Mouse (Mus musculus) CD8-positive naive resting alpha-beta T cell, adult 2 months (primary cell): Measurements from ENCODE around the gene Zfp36l3.
"Not testable (repeated sequence)": the region's sequence is repeated elsewhere in the genome, so short reads cannot be mapped to it uniquely, and the experiment has no call there.

Source experiments
- DNase-seq, 2 experiments: peaks; one replicate each; pipeline ENCODE4 v3.0.0; 2022; ENCODE audit warnings: low read depth in 2 of 2, low spot score in 2 of 2

Gene Zfp36l3

DNA sequence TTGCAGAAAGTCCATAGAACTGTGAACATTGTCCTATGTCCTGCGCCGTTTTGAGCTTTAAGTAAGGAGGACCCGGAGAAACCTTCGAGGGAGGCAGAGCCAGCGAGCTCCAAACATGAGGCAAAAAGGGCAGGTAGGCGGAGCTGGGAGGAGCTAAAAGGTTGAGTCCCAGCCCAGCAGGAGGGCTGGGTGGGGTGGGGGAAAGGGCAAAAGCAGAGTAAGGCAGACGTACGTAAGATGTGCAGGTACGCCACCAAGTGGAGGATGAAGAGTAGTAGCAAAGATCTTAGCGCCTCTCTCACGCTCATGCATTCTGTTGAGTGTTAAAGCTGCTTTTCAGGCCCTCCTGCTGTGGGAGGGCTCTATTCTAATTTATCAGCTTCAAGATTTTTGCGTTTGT lies at the start of gene Zfp36l3:
Gene Zfp36l3 (minus strand): TSS at position 119 of the 400 bp plus-strand sequence.
- no peak for DNase-seq

DNA sequence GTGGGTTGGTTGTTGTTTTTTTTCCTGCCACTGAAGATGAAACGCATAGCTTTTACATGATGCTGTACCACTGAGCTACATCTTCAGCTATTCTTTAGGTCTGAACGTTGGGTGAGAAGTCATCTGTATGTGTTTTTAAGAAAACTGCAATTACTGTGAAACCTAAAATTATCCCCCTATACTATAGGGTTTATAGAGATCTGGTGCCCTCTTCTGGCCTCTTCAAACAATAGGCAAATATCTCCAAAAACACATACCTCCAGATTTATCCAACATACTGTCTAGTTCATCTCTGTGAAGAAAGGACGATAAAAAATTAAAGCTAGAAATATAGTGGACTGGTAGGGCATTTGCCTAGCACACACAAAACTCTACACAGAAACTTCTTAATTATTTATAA lies 22.9 kb upstream of the Zfp36l3 start:
- no peak for DNase-seq

DNA sequence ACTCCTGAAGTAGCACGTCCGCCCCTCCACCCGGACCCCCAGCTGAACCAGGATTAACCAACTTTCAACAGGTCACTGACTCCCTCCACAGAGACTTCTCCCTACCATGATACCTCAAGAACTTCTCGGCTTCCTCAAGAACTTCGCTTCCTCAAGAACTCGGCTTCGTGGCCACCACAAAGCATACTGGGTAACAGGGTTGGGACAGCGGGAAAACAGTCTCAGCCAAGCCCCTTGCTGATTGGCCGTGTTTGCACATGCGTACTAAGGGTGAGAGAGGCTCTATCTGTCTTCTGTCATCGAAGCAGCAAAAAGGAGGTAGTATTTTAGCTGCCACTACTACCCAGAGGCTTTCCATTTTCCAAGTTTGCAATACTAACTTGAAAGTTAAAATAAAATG lies 21.3 kb upstream of the Zfp36l3 start, which contains the start of gene Xlr:
Gene Xlr (minus strand): TSS at position 188 of the 400 bp plus-strand sequence.
- not testable (repeated sequence) for DNase-seq

- DNase-seq, result no peak
Observed at GRCm38 (mm10) chrX:53757736-53758135, 18.5 kb downstream of the Zfp36l3 start, which contains the start of gene 1700013H16Rik. 1700013H16Rik (minus strand) TSS chrX:53757831.

DNA sequence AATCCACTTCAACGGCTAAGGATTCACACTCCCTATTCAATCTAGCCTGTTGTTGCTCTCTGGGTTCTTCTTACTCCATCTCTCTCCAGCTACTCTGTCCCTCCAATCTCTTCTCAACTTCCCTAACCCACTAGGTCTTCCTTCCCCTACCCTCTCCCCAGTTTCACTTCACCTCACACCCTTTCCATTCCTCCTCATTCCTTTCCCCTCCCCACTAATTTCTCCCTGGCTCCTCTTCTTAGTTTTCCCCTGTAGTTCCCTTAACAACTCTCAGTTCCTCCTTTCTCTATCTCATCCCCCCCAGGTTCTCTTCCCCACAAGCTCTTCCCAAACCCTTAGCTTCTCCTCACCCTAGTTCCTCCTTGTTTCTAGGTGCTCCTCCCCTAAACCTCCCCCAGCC lies 23.3 kb downstream of the Zfp36l3 start:
- no peak for DNase-seq

- no peak for DNase-seq
Observed at GRCm38 (mm10) chrX:53728967-53729366, 47.2 kb downstream of the Zfp36l3 start.

DNA sequence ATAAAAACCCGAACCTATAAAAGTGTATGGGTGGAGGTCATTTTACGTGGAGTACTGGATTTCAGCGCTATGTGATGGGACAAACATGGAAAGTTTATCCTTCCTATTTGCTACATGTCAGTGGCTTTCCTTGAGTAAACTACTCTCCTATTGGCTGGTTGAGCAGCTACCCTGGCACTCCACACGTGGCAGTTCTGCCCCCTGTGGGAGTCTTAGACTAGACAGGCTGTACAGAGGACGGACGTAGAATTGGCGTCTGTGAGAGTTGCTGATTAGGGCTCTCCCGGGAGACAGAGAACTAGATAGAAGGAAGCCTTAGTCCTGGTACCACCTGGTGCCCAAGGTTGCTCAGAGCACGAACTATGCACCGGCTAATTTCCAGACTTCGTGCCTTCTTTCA lies 51.6 kb downstream of the Zfp36l3 start, which contains the start of gene 4930502E18Rik:
Gene 4930502E18Rik (plus strand): TSS at position 231 of the 400 bp plus-strand sequence.
- DNase-seq, result no peak
